27 mouse cellular contexts compared by ENCODE assay signal in the genomic region with DNA sequence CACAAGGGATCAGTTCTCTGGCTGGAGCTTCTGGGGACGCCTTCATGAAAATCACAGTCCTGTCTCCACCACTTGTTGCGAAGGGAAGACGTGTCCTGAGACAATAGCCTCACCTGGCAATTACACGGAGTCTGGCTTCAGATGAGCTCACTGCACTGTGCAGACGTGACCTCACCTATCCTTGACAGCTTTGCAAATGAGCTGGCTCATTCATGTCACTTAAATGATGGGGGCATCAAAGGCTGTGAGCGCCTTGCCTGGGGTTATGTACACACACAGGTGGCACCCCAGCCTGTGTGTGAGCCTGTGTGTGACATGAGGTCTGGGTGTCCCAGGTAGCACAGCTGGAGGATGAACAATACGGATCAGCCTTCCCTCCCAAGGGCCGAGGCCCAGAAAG. TPM values are rescaled to one million over a fixed set of nuclear protein-coding genes. Genes with fewer than 3 reads are reported as not detected.
DNase-seq lines count a peak whose midpoint lies in the region; ATAC-seq and TF ChIP-seq lines count a peak whose summit lies in the region.
"Had no signal": no experiment of that assay in that cellular context is flagged by ENCODE, and none has a peak within 500 bp of the region (broad histone marks: within the 10 kb centered on the region; RNA-seq: fewer than 3 reads in every experiment).

No protein-coding gene starts in this region.

- no peak for TF ChIP-seq CTCF in stomach, postnatal 0 days (IDR thresholded peaks at IDR 0.05; ENCODE audit: low read depth)

- peak; percentile 65 for ATAC-seq in embryonic facial prominence, embryonic 14.5 days (ENCODE audit: low read depth)
- 0 out of 2 replicates have a peak, but pooled peaks have one; percentile 13 for ATAC-seq in hindbrain, embryonic 13.5 days (ENCODE audit: low FRiP score)
- peak; percentile 21; the same call in 1 of the 2 replicates for ATAC-seq in intestine, embryonic 16.5 days
- no peak for ATAC-seq in intestine, embryonic 15.5 days
- ATAC-seq in stomach, embryonic 16.5 days (ENCODE audit: insufficient read depth, low FRiP score), result peak; percentile 29; the same call in 1 of the 2 replicates
- no peak for ATAC-seq in stomach, postnatal 0 days (ENCODE audit: low FRiP score, low TSS enrichment)
- ATAC-seq: activated CD4-positive, CD25-positive, alpha-beta regulatory T cell, adult 4 months; forebrain, embryonic 15.5 days; inflammation-experienced regulatory T-cells, adult 6 months had no signal

- H3K4me2 ChIP-seq in embryonic facial prominence, embryonic 14.5 days (ENCODE audit: low read depth, low read length), result no peak overlapping the region
- no peak overlapping the region for H3K4me2 ChIP-seq in hindbrain, embryonic 13.5 days
- no peak overlapping the region for H3K4me2 ChIP-seq in intestine, embryonic 16.5 days (ENCODE audit: low read depth, low read length)
- no peak overlapping the region for H3K4me2 ChIP-seq in intestine, embryonic 15.5 days (replicated peaks)
- no peak overlapping the region for H3K4me2 ChIP-seq in stomach, embryonic 16.5 days (ENCODE audit: low read depth, low read length)
- H3K4me2 ChIP-seq in stomach, postnatal 0 days (replicated peaks; ENCODE audit: low read depth), result no peak overlapping the region
- H3K4me2 ChIP-seq: embryonic facial prominence, embryonic 15.5 days; forebrain, embryonic 12.5 days; forebrain, embryonic 15.5 days; heart, embryonic 12.5 days; heart, embryonic 15.5 days; hindbrain, embryonic 15.5 days had no signal

- H3K4me1 ChIP-seq in embryonic facial prominence, embryonic 14.5 days (ENCODE audit: control insufficient read depth, insufficient read depth, low read length), result no peaks in the 10 kb centered on the region
- H3K4me1 ChIP-seq in embryonic facial prominence, embryonic 10.5 days, result peaks cover 7% of the 10 kb centered on the region; the same call in 1 of the 2 replicates
- H3K4me1 ChIP-seq in hindbrain, embryonic 13.5 days (replicated peaks), result no peaks in the 10 kb centered on the region
- peaks cover 5% of the 10 kb centered on the region; the same call in 1 of the 2 replicates for H3K4me1 ChIP-seq in hindbrain, embryonic 10.5 days (replicated peaks)
- H3K4me1 ChIP-seq in intestine, embryonic 16.5 days (ENCODE audit: control insufficient read depth, insufficient read depth, low read length), result no peaks in the 10 kb centered on the region
- no peaks in the 10 kb centered on the region for H3K4me1 ChIP-seq in intestine, embryonic 15.5 days (replicated peaks)
- no peaks in the 10 kb centered on the region for H3K4me1 ChIP-seq in stomach, embryonic 16.5 days (ENCODE audit: control insufficient read depth, insufficient read depth, low read length)
- H3K4me1 ChIP-seq in stomach, postnatal 0 days (replicated peaks; ENCODE audit: control insufficient read depth, insufficient read depth), result no peaks in the 10 kb centered on the region
- H3K4me1 ChIP-seq: embryonic facial prominence, embryonic 15.5 days; forebrain, embryonic 12.5 days; forebrain, embryonic 15.5 days; heart, embryonic 12.5 days; heart, embryonic 15.5 days; hindbrain, embryonic 15.5 days had no signal

- H3K9me3 ChIP-seq in embryonic facial prominence, embryonic 14.5 days (ENCODE audit: control insufficient read depth, low read length), result no peaks in the 10 kb centered on the region
- no peaks in the 10 kb centered on the region for H3K9me3 ChIP-seq in embryonic facial prominence, embryonic 10.5 days
- no peaks in the 10 kb centered on the region for H3K9me3 ChIP-seq in hindbrain, embryonic 13.5 days
- H3K9me3 ChIP-seq in hindbrain, embryonic 10.5 days, result no peaks in the 10 kb centered on the region
- no peaks in the 10 kb centered on the region for H3K9me3 ChIP-seq in intestine, embryonic 16.5 days (ENCODE audit: control insufficient read depth, low read length)
- no peaks in the 10 kb centered on the region for H3K9me3 ChIP-seq in intestine, embryonic 15.5 days
- H3K9me3 ChIP-seq in stomach, embryonic 16.5 days (replicated peaks; ENCODE audit: control insufficient read depth, low read length), result no peaks in the 10 kb centered on the region
- no peaks in the 10 kb centered on the region for H3K9me3 ChIP-seq in stomach, postnatal 0 days (ENCODE audit: control insufficient read depth, low read length)
- H3K9me3 ChIP-seq: embryonic facial prominence, embryonic 15.5 days; forebrain, embryonic 12.5 days; forebrain, embryonic 15.5 days; heart, embryonic 12.5 days; heart, embryonic 15.5 days; hindbrain, embryonic 15.5 days had no signal

- WGBS in embryonic facial prominence, embryonic 14.5 days, result 56% methylated on average over 8 of the region's 8 CpGs
- WGBS in embryonic facial prominence, embryonic 10.5 days, result 71% methylated on average over 8 of the region's 8 CpGs
- WGBS in hindbrain, embryonic 13.5 days, result 70% methylated on average over 8 of the region's 8 CpGs
- WGBS in hindbrain, embryonic 10.5 days, result 75% methylated on average over 8 of the region's 8 CpGs
- 66% methylated on average over 8 of the region's 8 CpGs for WGBS in intestine, embryonic 16.5 days
- 61% methylated on average over 8 of the region's 8 CpGs for WGBS in intestine, embryonic 15.5 days
- WGBS in stomach, embryonic 16.5 days, result 53% methylated on average over 8 of the region's 8 CpGs
- WGBS in stomach, postnatal 0 days, result 52% methylated on average over 8 of the region's 8 CpGs

- H3K36me3 ChIP-seq in embryonic facial prominence, embryonic 14.5 days (ENCODE audit: control insufficient read depth, insufficient read depth, low read length), result no peaks in the 10 kb centered on the region
- no peaks in the 10 kb centered on the region for H3K36me3 ChIP-seq in embryonic facial prominence, embryonic 10.5 days (replicated peaks)
- H3K36me3 ChIP-seq in hindbrain, embryonic 13.5 days, result no peaks in the 10 kb centered on the region
- H3K36me3 ChIP-seq in hindbrain, embryonic 10.5 days, result no peaks in the 10 kb centered on the region
- no peaks in the 10 kb centered on the region for H3K36me3 ChIP-seq in intestine, embryonic 16.5 days (ENCODE audit: control insufficient read depth, insufficient read depth, low read length)
- H3K36me3 ChIP-seq in intestine, embryonic 15.5 days, result no peaks in the 10 kb centered on the region
- H3K36me3 ChIP-seq in stomach, embryonic 16.5 days (ENCODE audit: control insufficient read depth, insufficient read depth, low read length), result no peaks in the 10 kb centered on the region
- no peaks in the 10 kb centered on the region for H3K36me3 ChIP-seq in stomach, postnatal 0 days (ENCODE audit: control insufficient read depth, insufficient read depth, low read length)
- H3K36me3 ChIP-seq: embryonic facial prominence, embryonic 15.5 days; forebrain, embryonic 12.5 days; forebrain, embryonic 15.5 days; heart, embryonic 12.5 days; heart, embryonic 15.5 days; hindbrain, embryonic 15.5 days had no signal

- no peak for DNase-seq in embryonic facial prominence, embryonic 14.5 days (ENCODE audit: low spot score)
- DNase-seq in embryonic facial prominence, embryonic 10.5 days (ENCODE audit: low spot score), result no peak
- no peak for DNase-seq in hindbrain, embryonic 10.5 days (ENCODE audit: low spot score)
- DNase-seq in stomach, postnatal 0 days (ENCODE audit: low spot score), result no peak
- DNase-seq: adrenal gland, adult 8-10 months; adrenal gland, postnatal 25 days; cerebellum, adult 11-12 months; cerebellum, adult 8-10 months; cerebellum, postnatal 10 days; cerebellum, postnatal 36 days; embryo, embryonic 11 days; gastrocnemius, postnatal 10 days; gastrocnemius, postnatal 36 days; heart, postnatal 10 days; heart, postnatal 36 days had no signal

- H3K27ac ChIP-seq in embryonic facial prominence, embryonic 14.5 days (replicated peaks; ENCODE audit: low read depth, low read length), result no peak overlapping the region
- H3K27ac ChIP-seq in embryonic facial prominence, embryonic 10.5 days (replicated peaks), result no peak overlapping the region
- H3K27ac ChIP-seq in hindbrain, embryonic 13.5 days, result no peak overlapping the region
- H3K27ac ChIP-seq in hindbrain, embryonic 10.5 days, result no peak overlapping the region; the same call in 1 of the 2 replicates
- no peak overlapping the region for H3K27ac ChIP-seq in intestine, embryonic 16.5 days (ENCODE audit: low read length)
- H3K27ac ChIP-seq in intestine, embryonic 15.5 days, result no peak overlapping the region
- H3K27ac ChIP-seq in stomach, embryonic 16.5 days (ENCODE audit: low read length), result no peak overlapping the region
- no peak overlapping the region for H3K27ac ChIP-seq in stomach, postnatal 0 days (replicated peaks)
- H3K27ac ChIP-seq: embryonic facial prominence, embryonic 15.5 days; forebrain, embryonic 12.5 days; forebrain, embryonic 15.5 days; heart, embryonic 15.5 days; hindbrain, embryonic 15.5 days had no signal

- no peak for TF ChIP-seq EP300 in stomach, postnatal 0 days (optimal IDR thresholded peaks at IDR 0.05)

- H3K27me3 ChIP-seq in embryonic facial prominence, embryonic 14.5 days (replicated peaks; ENCODE audit: control insufficient read depth, insufficient read depth, low read length), result no peaks in the 10 kb centered on the region
- H3K27me3 ChIP-seq in embryonic facial prominence, embryonic 10.5 days (replicated peaks; ENCODE audit: low read depth, poor library complexity, severe bottlenecking), result no peaks in the 10 kb centered on the region
- H3K27me3 ChIP-seq in hindbrain, embryonic 13.5 days, result no peaks in the 10 kb centered on the region
- H3K27me3 ChIP-seq in hindbrain, embryonic 10.5 days (ENCODE audit: insufficient read depth, poor library complexity, severe bottlenecking), result no peaks in the 10 kb centered on the region
- no peaks in the 10 kb centered on the region for H3K27me3 ChIP-seq in intestine, embryonic 16.5 days (replicated peaks; ENCODE audit: control insufficient read depth, insufficient read depth, low read length)
- no peaks in the 10 kb centered on the region for H3K27me3 ChIP-seq in intestine, embryonic 15.5 days (replicated peaks)
- H3K27me3 ChIP-seq in stomach, embryonic 16.5 days (ENCODE audit: control insufficient read depth, insufficient read depth, low read length), result no peaks in the 10 kb centered on the region
- H3K27me3 ChIP-seq in stomach, postnatal 0 days (ENCODE audit: control insufficient read depth, insufficient read depth, low read length), result no peaks in the 10 kb centered on the region
- H3K27me3 ChIP-seq: embryonic facial prominence, embryonic 15.5 days; forebrain, embryonic 12.5 days; forebrain, embryonic 15.5 days; heart, embryonic 12.5 days; heart, embryonic 15.5 days; hindbrain, embryonic 15.5 days had no signal

- H3K4me3 ChIP-seq in embryonic facial prominence, embryonic 14.5 days (ENCODE audit: low read depth, low read length), result no peak overlapping the region
- no peak overlapping the region for H3K4me3 ChIP-seq in embryonic facial prominence, embryonic 10.5 days
- H3K4me3 ChIP-seq in hindbrain, embryonic 13.5 days, result no peak overlapping the region
- no peak overlapping the region for H3K4me3 ChIP-seq in hindbrain, embryonic 10.5 days
- no peak overlapping the region for H3K4me3 ChIP-seq in intestine, embryonic 16.5 days (ENCODE audit: low read length)
- no peak overlapping the region for H3K4me3 ChIP-seq in intestine, embryonic 15.5 days (replicated peaks)
- H3K4me3 ChIP-seq in stomach, embryonic 16.5 days (replicated peaks; ENCODE audit: low read length), result no peak overlapping the region
- H3K4me3 ChIP-seq in stomach, postnatal 0 days (ENCODE audit: low read depth, low read length), result no peak overlapping the region
- H3K4me3 ChIP-seq: embryonic facial prominence, embryonic 15.5 days; forebrain, embryonic 12.5 days; forebrain, embryonic 15.5 days; heart, embryonic 12.5 days; heart, embryonic 15.5 days; hindbrain, embryonic 15.5 days had no signal

- no peak overlapping the region for H3K9ac ChIP-seq in embryonic facial prominence, embryonic 14.5 days (ENCODE audit: low read depth, low read length)
- no peak overlapping the region for H3K9ac ChIP-seq in hindbrain, embryonic 13.5 days
- H3K9ac ChIP-seq in intestine, embryonic 16.5 days (ENCODE audit: low read depth, low read length), result no peak overlapping the region
- no peak overlapping the region for H3K9ac ChIP-seq in intestine, embryonic 15.5 days
- H3K9ac ChIP-seq in stomach, embryonic 16.5 days (ENCODE audit: low read length), result no peak overlapping the region
- no peak overlapping the region for H3K9ac ChIP-seq in stomach, postnatal 0 days (ENCODE audit: low read length)
- H3K9ac ChIP-seq: embryonic facial prominence, embryonic 15.5 days; forebrain, embryonic 12.5 days; forebrain, embryonic 15.5 days; heart, embryonic 12.5 days; heart, embryonic 15.5 days; hindbrain, embryonic 15.5 days had no signal

RNA-seq across cellular contexts. Expression of a gene that starts 27.6 kb away (rescaled TPM):
- polyA plus RNA-seq in embryonic facial prominence, embryonic 14.5 days (2014; fragmentation: Nextera tagmentation; extraction: Ambion mirVana), result 0.24 and 0.29 TPM in 2 replicates
- polyA plus RNA-seq in embryonic facial prominence, embryonic 10.5 days (2016; fragmentation: Nextera tagmentation; extraction: Ambion mirVana), result 0.06 and 0.14 TPM in 2 replicates
- 4.6 and 4.8 TPM in 2 replicates for polyA plus RNA-seq in hindbrain, embryonic 13.5 days (2015; fragmentation: Nextera tagmentation; extraction: Ambion mirVana)
- polyA plus RNA-seq in hindbrain, embryonic 10.5 days (2016; fragmentation: Nextera tagmentation; extraction: Ambion mirVana), result 0.35 and 0.78 TPM in 2 replicates
- 0.18 and 0.22 TPM in 2 replicates for polyA plus RNA-seq in intestine, embryonic 16.5 days (2015; fragmentation: Nextera tagmentation; extraction: Ambion mirVana)
- 0.37 and 0.39 TPM in 2 replicates for polyA plus RNA-seq in intestine, embryonic 15.5 days (2015; fragmentation: Nextera tagmentation; extraction: Ambion mirVana)
- polyA plus RNA-seq in stomach, embryonic 16.5 days (2015; fragmentation: Nextera tagmentation; extraction: Ambion mirVana), result 0.29 and 0.34 TPM in 2 replicates
- polyA plus RNA-seq in stomach, postnatal 0 days (2015; fragmentation: Nextera tagmentation; extraction: Ambion mirVana), result 0.22 and 0.30 TPM in 2 replicates

RNA-seq across cellular contexts. Expression of a gene that starts 41.9 kb away (rescaled TPM):
- polyA plus RNA-seq in embryonic facial prominence, embryonic 14.5 days (2014; fragmentation: Nextera tagmentation; extraction: Ambion mirVana), result 2.0 and 2.3 TPM in 2 replicates
- polyA plus RNA-seq in embryonic facial prominence, embryonic 10.5 days (2016; fragmentation: Nextera tagmentation; extraction: Ambion mirVana), result 0.43 and 0.56 TPM in 2 replicates
- polyA plus RNA-seq in hindbrain, embryonic 13.5 days (2015; fragmentation: Nextera tagmentation; extraction: Ambion mirVana), result 0.26 and 0.49 TPM in 2 replicates
- 0.12 and 0.22 TPM in 2 replicates for polyA plus RNA-seq in hindbrain, embryonic 10.5 days (2016; fragmentation: Nextera tagmentation; extraction: Ambion mirVana)
- 0.18 TPM in 1 of 2 replicates, not detected in the other for polyA plus RNA-seq in intestine, embryonic 16.5 days (2015; fragmentation: Nextera tagmentation; extraction: Ambion mirVana)
- 0.13 and 0.20 TPM in 2 replicates for polyA plus RNA-seq in intestine, embryonic 15.5 days (2015; fragmentation: Nextera tagmentation; extraction: Ambion mirVana)
- polyA plus RNA-seq in stomach, embryonic 16.5 days (2015; fragmentation: Nextera tagmentation; extraction: Ambion mirVana), result 0.19 and 0.26 TPM in 2 replicates
- polyA plus RNA-seq in stomach, postnatal 0 days (2015; fragmentation: Nextera tagmentation; extraction: Ambion mirVana), result 0.06 and 0.21 TPM in 2 replicates
- polyA plus RNA-seq: activated CD4-positive, CD25-positive, alpha-beta regulatory T cell, adult 4 months; forebrain, embryonic 12.5 days; forebrain, embryonic 15.5 days; inflammation-experienced regulatory T-cells, adult 6 months had no signal

Comparison
In these comparisons a context has a peak if more than half of its experiments do, and no peak if none do; other contexts are left out.
1. ATAC-seq: peak in embryonic facial prominence, embryonic 14.5 days (single experiment), hindbrain, embryonic 13.5 days (single experiment), intestine, embryonic 16.5 days (single experiment) and stomach, embryonic 16.5 days (single experiment); none in intestine, embryonic 15.5 days (single experiment) and stomach, postnatal 0 days (single experiment).